Mouse (Mus musculus) forebrain, embryonic 12.5 days (tissue): ENCODE measurements around the gene Ppm1a. TPM values are rescaled to one million over a fixed set of nuclear protein-coding genes. Genes with fewer than 3 reads are reported as not detected.

Experiments
- ATAC-seq: fragments of 200-750 bp; cut with Nextera tagmentation; 2 replicates; pipeline ENCODE4 v1.8.0; 2017; ENCODE audit warnings: moderate TSS enrichment; ENCODE audit not compliant: low FRiP score
- H3K27ac ChIP-seq: fragments of 300-500 bp; sonication (generic); 2 replicates; pipeline ENCODE4 v1.5.1; 2016; ENCODE audit warnings: mild to moderate bottlenecking
- H3K27me3 ChIP-seq: fragments of 300-500 bp; sonication (generic); 2 replicates; pipeline ENCODE4 v1.6.1; 2016; ENCODE audit warnings: mild to moderate bottlenecking
- H3K36me3 ChIP-seq: fragments of 300-500 bp; sonication (generic); replicated peaks from 2 replicates; pipeline ENCODE4 v1.6.1; 2016; ENCODE audit warnings: mild to moderate bottlenecking
- H3K4me1 ChIP-seq: fragments of 300-500 bp; sonication (generic); 2 replicates; pipeline ENCODE4 v1.6.1; 2016
- H3K4me2 ChIP-seq: fragments of 300-500 bp; sonication (generic); 2 replicates; pipeline ENCODE4 v1.6.1; 2016; ENCODE audit warnings: mild to moderate bottlenecking, moderate library complexity
- H3K4me3 ChIP-seq: fragments of 300-500 bp; sonication (generic); replicated peaks from 2 replicates; pipeline ENCODE4 v1.5.1; 2016; ENCODE audit warnings: mild to moderate bottlenecking
- H3K9ac ChIP-seq: fragments of 300-500 bp; sonication (generic); 2 replicates; pipeline ENCODE4 v1.6.1; 2016; ENCODE audit warnings: mild to moderate bottlenecking
- H3K9me3 ChIP-seq: fragments of 300-500 bp; sonication (generic); 2 replicates; pipeline ENCODE4 v1.6.1; 2016
- WGBS: fragments of 180-500 bp; shearing (Covaris S2); methylation state at CpG from one replicate; pipeline ENCODE4 v1.1.7; 2016; 5-methylcytosine and 5-hydroxymethylcytosine counted together
- polyA plus RNA-seq: library from polyadenylated mRNA; unstranded; fragments of >200 nt; fragmentation: Nextera tagmentation; extraction: Ambion mirVana; gene quantifications from 2 replicates; pipeline ENCODE4 v1.2.1, GENCODE M21; 2016

Ppm1a gene
- 63.4 and 80.9 TPM in 2 replicates for polyA plus RNA-seq

GRCm38 (mm10) chr12:72757086-72757485 is at the start of gene Ppm1a:
TSS of gene Ppm1a (plus strand) at chr12:72757455.
- H3K36me3 ChIP-seq: no peaks in the 10 kb centered on the region
- 8% methylated on average over 4 of the region's 4 CpGs for WGBS
- H3K9ac ChIP-seq: no peak within 1 kb of the TSS
- no peak for ATAC-seq
- no peak within 1 kb of the TSS for H3K4me3 ChIP-seq
- H3K4me1 ChIP-seq: peaks cover 15% of the 10 kb centered on the region
- H3K27me3 ChIP-seq: no peaks in the 10 kb centered on the region
- H3K27ac ChIP-seq: no peak within 1 kb of the TSS
- no peaks in the 10 kb centered on the region for H3K9me3 ChIP-seq
- no peak within 1 kb of the TSS for H3K4me2 ChIP-seq

GRCm38 (mm10) chr12:72709981-72710380 is 47.3 kb upstream of the Ppm1a start:
- Histone ChIP-seq H3K27me3 (no peaks in the 10 kb centered on the region), H3K4me1 (no peaks in the 10 kb centered on the region), H3K9ac (no peak overlapping the region), H3K9me3 (no peaks in the 10 kb centered on the region), H3K27ac (no peak overlapping the region), H3K36me3 (no peaks in the 10 kb centered on the region), H3K4me2 (no peak overlapping the region), H3K4me3 (no peak overlapping the region)
- 83% methylated on average over 3 of the region's 3 CpGs for WGBS
- ATAC-seq: no peak

GRCm38 (mm10) chr12:72714896-72715295 is 42.4 kb upstream of the Ppm1a start:
- no peak overlapping the region for H3K9ac ChIP-seq
- ATAC-seq: no peak
- H3K4me3 ChIP-seq: no peak overlapping the region
- no peaks in the 10 kb centered on the region for H3K27me3 ChIP-seq
- no peak overlapping the region for H3K27ac ChIP-seq
- 89% methylated on average over 2 of the region's 2 CpGs for WGBS
- H3K9me3 ChIP-seq: no peaks in the 10 kb centered on the region
- no peaks in the 10 kb centered on the region for H3K4me1 ChIP-seq
- H3K4me2 ChIP-seq: no peak overlapping the region
- no peaks in the 10 kb centered on the region for H3K36me3 ChIP-seq

GRCm38 (mm10) chr12:72715846-72716245 is 41.4 kb upstream of the Ppm1a start:
- Histone ChIP-seq H3K4me3 (no peak overlapping the region), H3K4me2 (no peak overlapping the region), H3K4me1 (no peaks in the 10 kb centered on the region), H3K36me3 (no peaks in the 10 kb centered on the region), H3K9me3 (no peaks in the 10 kb centered on the region), H3K27ac (no peak overlapping the region), H3K9ac (no peak overlapping the region), H3K27me3 (no peaks in the 10 kb centered on the region)
- no peak for ATAC-seq
- WGBS: 98% methylated on average over 9 of the region's 9 CpGs

GRCm38 (mm10) chr12:72719046-72719445 is 38.2 kb upstream of the Ppm1a start:
- Histone ChIP-seq H3K27me3 (no peaks in the 10 kb centered on the region), H3K9me3 (no peaks in the 10 kb centered on the region), H3K27ac (no peak overlapping the region), H3K36me3 (no peaks in the 10 kb centered on the region), H3K4me1 (no peaks in the 10 kb centered on the region), H3K4me3 (no peak overlapping the region), H3K4me2 (no peak overlapping the region), H3K9ac (no peak overlapping the region)
- 87% methylated on average over 2 of the region's 2 CpGs for WGBS
- no peak for ATAC-seq

GRCm38 (mm10) chr12:72719452-72720087 is 37.7 kb upstream of the Ppm1a start:
- no peaks in the 10 kb centered on the region for H3K27me3 ChIP-seq
- no peak overlapping the region for H3K9ac ChIP-seq
- H3K27ac ChIP-seq: no peak overlapping the region
- H3K4me1 ChIP-seq: no peaks in the 10 kb centered on the region
- 87% methylated on average over 11 of the region's 11 CpGs for WGBS
- H3K4me3 ChIP-seq: no peak overlapping the region
- H3K9me3 ChIP-seq: no peaks in the 10 kb centered on the region
- no peaks in the 10 kb centered on the region for H3K36me3 ChIP-seq
- no peak for ATAC-seq
- no peak overlapping the region for H3K4me2 ChIP-seq

GRCm38 (mm10) chr12:72721710-72722109 is 35.5 kb upstream of the Ppm1a start:
- Histone ChIP-seq H3K36me3 (no peaks in the 10 kb centered on the region), H3K9me3 (no peaks in the 10 kb centered on the region), H3K4me3 (no peak overlapping the region), H3K9ac (no peak overlapping the region), H3K27ac (no peak overlapping the region), H3K4me1 (no peaks in the 10 kb centered on the region), H3K27me3 (no peaks in the 10 kb centered on the region), H3K4me2 (no peak overlapping the region)
- no peak for ATAC-seq
- WGBS: 82% methylated on average over 5 of the region's 5 CpGs

- no peak for ATAC-seq
- H3K36me3 ChIP-seq: no peaks in the 10 kb centered on the region
- H3K4me3 ChIP-seq: no peak overlapping the region
- H3K9me3 ChIP-seq: no peaks in the 10 kb centered on the region
- WGBS: 74% methylated on average over 3 of the region's 3 CpGs
- no peak overlapping the region for H3K4me2 ChIP-seq
- H3K27me3 ChIP-seq: no peaks in the 10 kb centered on the region
- H3K4me1 ChIP-seq: no peaks in the 10 kb centered on the region
- H3K9ac ChIP-seq: no peak overlapping the region
- H3K27ac ChIP-seq: no peak overlapping the region
Observed at GRCm38 (mm10) chr12:72723965-72724364, 33.3 kb upstream of the Ppm1a start.

GRCm38 (mm10) chr12:72727021-72727420 is 30.2 kb upstream of the Ppm1a start:
- H3K9ac ChIP-seq: no peak overlapping the region
- H3K9me3 ChIP-seq: no peaks in the 10 kb centered on the region
- H3K27ac ChIP-seq: no peak overlapping the region
- H3K4me3 ChIP-seq: no peak overlapping the region
- no peak overlapping the region for H3K4me2 ChIP-seq
- 91% methylated on average over 8 of the region's 8 CpGs for WGBS
- H3K27me3 ChIP-seq: no peaks in the 10 kb centered on the region
- no peaks in the 10 kb centered on the region for H3K36me3 ChIP-seq
- no peaks in the 10 kb centered on the region for H3K4me1 ChIP-seq
- no peak for ATAC-seq

- Histone ChIP-seq H3K9me3 (no peaks in the 10 kb centered on the region), H3K27me3 (no peaks in the 10 kb centered on the region), H3K4me3 (no peak overlapping the region), H3K27ac (no peak overlapping the region), H3K36me3 (no peaks in the 10 kb centered on the region), H3K9ac (no peak overlapping the region), H3K4me1 (no peaks in the 10 kb centered on the region), H3K4me2 (no peak overlapping the region)
- WGBS: 80% methylated on average over 5 of the region's 5 CpGs
- ATAC-seq: no peak
Observed at GRCm38 (mm10) chr12:72727611-72728010, 29.6 kb upstream of the Ppm1a start.

GRCm38 (mm10) chr12:72734112-72734511 is 23.1 kb upstream of the Ppm1a start:
- no peak overlapping the region for H3K9ac ChIP-seq
- 32% methylated on average over 2 of the region's 2 CpGs for WGBS
- ATAC-seq: no peak
- H3K9me3 ChIP-seq: no peaks in the 10 kb centered on the region
- H3K27ac ChIP-seq: no peak overlapping the region
- H3K4me1 ChIP-seq: no peaks in the 10 kb centered on the region
- no peaks in the 10 kb centered on the region for H3K27me3 ChIP-seq
- H3K4me3 ChIP-seq: no peak overlapping the region
- H3K36me3 ChIP-seq: no peaks in the 10 kb centered on the region
- no peak overlapping the region for H3K4me2 ChIP-seq

- 83% methylated on average over 6 of the region's 6 CpGs for WGBS
- Histone ChIP-seq H3K9ac (no peak overlapping the region), H3K27ac (no peak overlapping the region), H3K4me2 (no peak overlapping the region), H3K9me3 (no peaks in the 10 kb centered on the region), H3K4me1 (peaks cover 5% of the 10 kb centered on the region), H3K27me3 (no peaks in the 10 kb centered on the region), H3K36me3 (no peaks in the 10 kb centered on the region), H3K4me3 (no peak overlapping the region)
- no peak for ATAC-seq
Observed at GRCm38 (mm10) chr12:72741176-72741575, 16.1 kb upstream of the Ppm1a start.

GRCm38 (mm10) chr12:72744803-72745360 is 12.4 kb upstream of the Ppm1a start:
- Histone ChIP-seq H3K9me3 (no peaks in the 10 kb centered on the region), H3K36me3 (no peaks in the 10 kb centered on the region), H3K9ac (no peak overlapping the region), H3K4me2 (no peak overlapping the region), H3K27me3 (no peaks in the 10 kb centered on the region), H3K27ac (no peak overlapping the region), H3K4me1 (peaks cover 5% of the 10 kb centered on the region), H3K4me3 (no peak overlapping the region)
- 49% methylated on average over 9 of the region's 9 CpGs for WGBS
- ATAC-seq: no peak
